Mouse (Mus musculus) lung, postnatal 36 days (tissue): ENCODE results near the gene Trappc1.

Source experiments
- DNase-seq: peaks from one replicate; pipeline ENCODE4 v3.0.0; 2022; ENCODE audit warnings: mixed read lengths

The Trappc1 gene

DNA sequence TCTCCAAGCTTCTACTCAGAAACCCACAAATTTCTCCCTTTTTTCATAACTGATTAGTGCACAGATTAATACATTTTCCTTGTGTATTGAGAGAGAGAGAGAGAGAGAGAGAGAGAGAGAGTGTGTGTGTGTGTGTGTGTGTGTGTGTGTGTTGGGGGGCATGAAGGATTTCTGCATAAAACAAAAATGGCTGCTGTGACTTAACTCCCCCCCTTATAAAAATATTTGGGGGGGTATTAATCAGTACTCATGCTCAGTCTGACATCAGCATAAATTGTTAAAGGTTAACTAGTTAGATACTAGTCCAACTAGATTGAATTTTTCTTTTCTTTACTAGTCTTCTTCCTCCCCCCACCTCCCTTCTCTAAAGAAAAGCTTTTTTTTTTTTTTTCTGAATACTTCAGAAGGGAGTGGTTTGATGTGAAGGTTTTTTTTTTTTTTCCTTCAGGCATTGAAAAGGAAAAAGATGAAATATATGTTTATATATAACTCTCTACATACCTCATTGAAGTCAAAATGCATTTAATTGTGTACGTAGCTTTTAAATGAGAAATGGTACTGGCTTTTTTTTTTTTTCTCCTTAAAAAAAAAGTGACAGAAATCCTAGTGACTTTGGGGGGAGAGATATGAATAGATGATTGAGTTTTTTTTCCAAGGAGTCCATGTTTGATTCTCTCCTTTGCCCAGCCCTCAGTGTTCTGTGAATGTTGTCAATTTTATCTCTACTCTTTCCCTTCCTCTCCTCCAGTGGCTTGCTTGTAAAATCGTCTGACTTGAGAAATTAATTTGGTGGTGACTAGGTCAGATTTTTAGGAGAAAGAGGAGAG is 46.4 kb downstream of the Trappc1 start:
- DNase-seq = no peak

DNA sequence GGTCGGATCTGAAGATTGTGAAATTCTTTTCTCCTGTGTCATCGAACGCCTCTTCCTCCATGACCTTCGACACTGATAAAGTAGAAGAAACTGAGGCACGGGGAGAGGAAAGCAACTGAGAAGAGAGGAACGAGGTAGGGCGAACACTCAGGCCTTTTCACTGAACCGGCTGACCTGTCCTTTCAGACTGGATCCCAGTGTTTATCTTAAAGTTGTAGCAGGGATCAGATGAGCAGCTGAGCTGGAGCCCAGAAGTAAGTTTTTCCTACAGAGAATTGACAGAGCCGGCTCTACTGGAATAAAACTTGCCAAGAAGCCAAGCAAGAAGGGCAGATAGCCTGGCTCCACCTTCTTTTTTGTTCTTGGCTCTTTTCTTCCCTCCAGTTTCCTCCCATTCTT is 47.0 kb downstream of the Trappc1 start:
- DNase-seq = no peak

DNA sequence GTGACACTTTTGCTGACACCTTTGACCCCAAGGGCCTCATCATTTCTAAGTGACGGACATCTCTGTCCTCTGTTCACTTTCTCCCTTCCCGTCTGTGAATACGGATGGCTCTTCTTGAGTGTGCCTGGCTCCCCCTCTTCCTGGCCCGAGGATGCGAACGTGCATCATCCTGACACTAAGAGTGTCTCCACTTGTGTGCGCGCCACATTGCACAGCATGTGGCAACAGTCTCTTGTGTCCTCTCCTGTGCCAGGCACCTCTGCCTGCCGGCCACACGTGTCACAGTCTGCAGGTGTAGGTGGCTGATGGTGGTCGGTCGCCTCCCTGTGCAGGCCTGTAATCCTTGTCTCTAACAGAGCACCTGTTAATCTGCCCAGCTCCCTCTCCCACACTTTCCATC is 47.8 kb downstream of the Trappc1 start:
- no peak for DNase-seq

DNA sequence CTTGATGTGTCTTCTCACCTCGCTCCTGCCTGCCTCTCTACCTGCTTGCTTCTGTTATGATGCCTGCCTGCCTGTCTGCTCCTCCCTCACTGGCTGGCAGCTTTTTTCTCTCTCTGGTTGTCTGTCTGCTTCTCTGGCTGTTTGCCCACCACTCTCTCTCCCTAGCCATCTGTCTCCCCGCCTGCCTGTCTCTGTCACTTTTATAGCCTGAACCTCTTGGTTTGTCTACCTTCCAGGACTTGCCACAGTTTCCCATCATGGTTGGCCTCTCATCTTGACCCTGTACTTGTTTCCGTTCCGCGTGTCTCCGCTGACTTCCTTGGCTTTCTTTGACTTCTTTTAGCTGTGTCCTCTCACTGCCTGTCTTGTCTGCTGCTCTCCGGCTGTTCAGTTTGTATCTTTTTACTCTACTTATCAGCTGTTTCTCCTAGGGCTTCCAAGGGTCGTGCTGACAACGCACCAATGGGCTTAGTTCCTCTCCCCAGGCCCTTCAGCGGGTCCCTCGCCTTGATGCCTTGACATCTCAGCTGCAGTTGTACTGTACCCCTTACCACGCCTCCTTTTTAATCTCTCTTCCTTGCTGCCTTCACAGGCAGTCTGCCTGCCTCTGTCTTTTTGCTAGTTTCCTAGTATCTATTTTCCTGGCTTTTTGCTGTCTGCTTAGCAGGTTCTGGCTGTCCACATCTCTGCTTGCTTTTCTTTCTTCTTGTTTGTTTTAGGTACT is 48.4 kb downstream of the Trappc1 start:
- no peak for DNase-seq

DNA sequence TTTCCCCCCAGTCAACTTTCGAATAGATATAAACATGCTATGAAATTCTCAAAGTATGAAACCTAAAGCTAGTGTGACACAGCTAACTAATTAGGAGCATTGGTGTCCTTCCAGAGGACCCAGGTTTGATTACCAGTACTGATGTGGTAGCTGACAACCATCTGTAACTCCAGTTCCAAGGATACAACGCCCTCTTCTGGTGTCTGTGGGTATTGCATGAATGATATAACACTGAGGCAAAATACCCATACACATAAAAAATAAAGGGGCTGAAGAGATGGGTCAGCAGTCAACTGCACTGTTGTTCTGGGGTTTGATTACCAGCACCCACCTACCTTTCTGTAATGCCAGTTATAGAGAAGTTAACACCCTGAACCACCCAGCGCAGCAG is 49.0 kb downstream of the Trappc1 start:
- DNase-seq = peak; percentile 60

DNA sequence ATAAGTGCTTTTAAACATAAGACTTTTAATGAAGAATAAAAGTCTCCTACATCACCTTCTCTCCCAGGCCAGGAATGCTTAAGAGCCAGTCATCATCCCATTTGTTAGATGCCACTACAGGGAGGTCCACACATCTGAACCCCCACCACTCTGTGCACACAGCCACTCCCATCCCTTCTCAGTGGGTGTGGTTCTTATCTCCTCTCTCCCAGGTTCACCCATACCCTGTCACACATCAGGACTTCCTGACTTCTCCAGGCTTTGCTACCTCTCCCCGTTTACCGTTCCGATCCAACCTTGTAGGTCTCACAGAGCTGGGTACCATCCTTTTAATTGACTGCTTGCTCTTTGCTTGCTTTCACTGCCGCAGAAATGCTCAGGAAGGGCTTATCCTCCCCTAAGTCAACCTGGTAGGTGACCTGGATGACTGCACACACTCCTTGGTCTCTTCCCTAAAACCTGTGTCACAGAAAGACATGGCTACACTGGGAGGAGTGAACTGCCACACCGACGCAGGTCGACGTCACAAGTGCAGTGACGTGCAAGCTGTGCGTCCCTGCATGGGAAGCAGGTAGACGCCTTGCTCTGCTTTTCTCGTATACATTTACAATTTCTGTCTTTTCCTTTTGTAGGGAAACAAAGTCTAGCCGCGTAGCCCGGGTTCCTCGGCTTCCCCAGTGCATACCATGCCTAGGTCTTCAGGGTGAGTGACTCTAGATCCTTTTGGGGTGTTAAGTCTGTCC is 49.6 kb downstream of the Trappc1 start:
- DNase-seq = no peak
